Mouse (Mus musculus): ENCODE data around the gene Nrn1l. TPM values are rescaled to one million over a fixed set of nuclear protein-coding genes. Genes with fewer than 3 reads are reported as not detected.

The Nrn1l gene
- polyA plus RNA-seq (2012; rRNA removed): 7.9 and 8.5 TPM in 2 replicates

DNA sequence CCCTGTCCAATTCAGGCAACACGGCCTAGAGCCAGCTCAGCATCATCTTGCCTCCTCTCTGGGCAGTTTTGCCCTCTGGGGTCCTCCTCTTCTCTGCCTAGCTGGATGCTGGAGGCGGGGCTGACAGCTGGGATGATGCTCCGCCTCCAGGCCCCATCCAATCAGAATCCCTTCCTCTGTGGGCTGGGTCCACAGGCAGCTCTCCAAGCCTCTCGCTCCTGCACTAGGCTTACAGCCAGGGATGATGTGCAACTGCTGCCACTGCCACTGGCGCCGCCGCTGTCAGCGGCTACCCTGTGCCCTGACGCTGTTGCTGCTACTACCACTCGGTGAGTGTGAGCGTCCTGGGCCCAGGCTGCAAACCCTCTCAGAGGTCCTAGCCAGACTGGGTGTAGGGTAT lies at the start of gene Nrn1l:
Gene Nrn1l (plus strand): TSS at position 229 of the 400 bp plus-strand sequence.
- TF ChIP-seq POLR2A (IDR thresholded peaks at IDR 0.05; ENCODE audit: extremely low read depth, insufficient read depth, low read length): peak; percentile 53; the same call in 1 of the 2 replicates
- TF ChIP-seq CTCF (IDR thresholded peaks at IDR 0.05; ENCODE audit: extremely low read depth, insufficient read depth, low read length): no peak
- Histone ChIP-seq H3K4me3 (ENCODE audit: insufficient read depth, low read length) (no peak within 1 kb of the TSS), H3K4me1 (ENCODE audit: control insufficient read depth, insufficient read depth, low read length) (no peaks in the 10 kb centered on the region), H3K27ac (ENCODE audit: insufficient read depth, low read length) (peak within 1 kb of the TSS; percentile 47)

GRCm38 (mm10) chr8:105846678-105847077 lies 46.7 kb upstream of the Nrn1l start:
- TF ChIP-seq CTCF (IDR thresholded peaks at IDR 0.05; ENCODE audit: extremely low read depth, insufficient read depth, low read length) (no peak), POLR2A (IDR thresholded peaks at IDR 0.05; ENCODE audit: extremely low read depth, insufficient read depth, low read length) (no peak)
- Histone ChIP-seq H3K4me1 (ENCODE audit: control insufficient read depth, insufficient read depth, low read length) (no peaks in the 10 kb centered on the region), H3K4me3 (ENCODE audit: insufficient read depth, low read length) (no peak overlapping the region), H3K27ac (ENCODE audit: insufficient read depth, low read length) (no peak overlapping the region)

- H3K4me3 ChIP-seq (ENCODE audit: insufficient read depth, low read length): no peak overlapping the region
- no peak for TF ChIP-seq POLR2A (IDR thresholded peaks at IDR 0.05; ENCODE audit: extremely low read depth, insufficient read depth, low read length)
- 0 out of 2 replicates have a peak, but pooled peaks cover 1% of the 10 kb centered on the region for H3K4me1 ChIP-seq (ENCODE audit: control insufficient read depth, insufficient read depth, low read length)
- H3K27ac ChIP-seq (ENCODE audit: insufficient read depth, low read length): no peak overlapping the region
Measured at GRCm38 (mm10) chr8:105850014-105850413, 43.4 kb upstream of the Nrn1l start.

GRCm38 (mm10) chr8:105850611-105851010 lies 42.8 kb upstream of the Nrn1l start:
- Histone ChIP-seq H3K4me3 (ENCODE audit: insufficient read depth, low read length) (no peak overlapping the region), H3K4me1 (ENCODE audit: control insufficient read depth, insufficient read depth, low read length) (0 out of 2 replicates have a peak, but pooled peaks cover 1% of the 10 kb centered on the region), H3K27ac (ENCODE audit: insufficient read depth, low read length) (no peak overlapping the region)
- TF ChIP-seq CTCF (IDR thresholded peaks at IDR 0.05; ENCODE audit: extremely low read depth, insufficient read depth, low read length) (no peak), POLR2A (IDR thresholded peaks at IDR 0.05; ENCODE audit: extremely low read depth, insufficient read depth, low read length) (no peak)

DNA sequence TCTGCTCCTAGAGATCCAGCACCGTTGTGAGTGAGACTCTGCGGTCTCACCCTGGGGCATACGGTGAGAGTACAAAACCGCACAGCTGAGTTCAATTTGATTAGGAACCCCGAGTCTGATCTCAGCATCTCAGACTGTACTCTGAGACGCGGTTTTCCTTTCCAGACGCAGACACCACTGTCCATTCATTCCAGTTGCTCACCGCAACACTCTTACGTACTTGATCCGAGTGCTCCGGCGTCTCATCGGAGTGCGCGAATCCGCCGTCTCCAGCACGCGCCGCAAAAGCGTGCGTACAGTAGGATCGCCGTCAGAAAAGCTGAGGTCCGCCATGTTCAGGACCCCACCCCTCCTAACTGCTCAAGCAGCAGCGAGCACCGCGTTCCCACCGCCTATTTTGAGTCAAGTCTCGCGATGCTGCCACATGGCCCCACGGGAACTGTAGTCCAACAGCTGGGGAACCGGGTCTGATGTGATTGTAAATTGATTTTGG lies 41.7 kb upstream of the Nrn1l start:
- peak overlapping the region; percentile 69 for H3K4me3 ChIP-seq (ENCODE audit: insufficient read depth, low read length)
- H3K27ac ChIP-seq (ENCODE audit: insufficient read depth, low read length): no peak overlapping the region
- H3K4me1 ChIP-seq (ENCODE audit: control insufficient read depth, insufficient read depth, low read length): peaks cover 4% of the 10 kb centered on the region; the same call in 1 of the 2 replicates
- no peak for TF ChIP-seq CTCF (IDR thresholded peaks at IDR 0.05; ENCODE audit: extremely low read depth, insufficient read depth, low read length)
- peak; percentile 81; the same call in 1 of the 2 replicates for TF ChIP-seq POLR2A (IDR thresholded peaks at IDR 0.05; ENCODE audit: extremely low read depth, insufficient read depth, low read length)

GRCm38 (mm10) chr8:105852146-105852729 lies 41.1 kb upstream of the Nrn1l start:
- TF ChIP-seq POLR2A (IDR thresholded peaks at IDR 0.05; ENCODE audit: extremely low read depth, insufficient read depth, low read length) (no peak), CTCF (IDR thresholded peaks at IDR 0.05; ENCODE audit: extremely low read depth, insufficient read depth, low read length) (no peak)
- H3K4me1 ChIP-seq (ENCODE audit: control insufficient read depth, insufficient read depth, low read length): peaks cover 4% of the 10 kb centered on the region; the same call in 1 of the 2 replicates
- no peak overlapping the region for H3K27ac ChIP-seq (ENCODE audit: insufficient read depth, low read length)
- peak overlapping the region; percentile 69; the same call in 1 of the 2 replicates for H3K4me3 ChIP-seq (ENCODE audit: insufficient read depth, low read length)

DNA sequence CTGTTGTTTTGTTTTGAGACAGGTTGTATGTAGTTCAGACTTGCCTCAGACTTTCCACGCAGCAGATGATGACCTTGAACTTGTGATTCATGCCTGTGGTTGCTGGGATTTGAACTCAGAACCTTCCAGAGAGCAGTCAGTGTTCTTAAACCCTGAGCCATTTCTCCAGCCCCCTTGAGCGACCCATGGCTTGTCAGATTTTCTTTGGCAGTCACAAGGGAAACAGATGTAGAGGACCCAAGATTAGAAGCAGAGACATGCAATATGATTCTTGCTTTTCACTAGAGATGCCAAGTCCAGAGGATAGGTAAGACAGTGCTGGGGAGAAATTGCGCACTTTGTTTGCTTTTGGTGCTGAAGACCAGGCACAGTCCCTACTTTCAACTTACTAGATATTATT lies 40.2 kb upstream of the Nrn1l start, which contains the start of gene Cenpt:
Gene Cenpt (minus strand): TSS at position 101 of the 400 bp plus-strand sequence.
- Histone ChIP-seq H3K4me1 (ENCODE audit: control insufficient read depth, insufficient read depth, low read length) (peaks cover 4% of the 10 kb centered on the region; the same call in 1 of the 2 replicates), H3K4me3 (ENCODE audit: insufficient read depth, low read length) (no peak within 1 kb of the TSS; the same call in 1 of the 2 replicates), H3K27ac (ENCODE audit: insufficient read depth, low read length) (no peak within 1 kb of the TSS)
- TF ChIP-seq CTCF (IDR thresholded peaks at IDR 0.05; ENCODE audit: extremely low read depth, insufficient read depth, low read length) (no peak), POLR2A (IDR thresholded peaks at IDR 0.05; ENCODE audit: extremely low read depth, insufficient read depth, low read length) (no peak)

GRCm38 (mm10) chr8:105854303-105854702 lies 39.1 kb upstream of the Nrn1l start:
- TF ChIP-seq POLR2A (IDR thresholded peaks at IDR 0.05; ENCODE audit: extremely low read depth, insufficient read depth, low read length): no peak
- TF ChIP-seq CTCF (IDR thresholded peaks at IDR 0.05; ENCODE audit: extremely low read depth, insufficient read depth, low read length): no peak
- H3K4me1 ChIP-seq (ENCODE audit: control insufficient read depth, insufficient read depth, low read length): peaks cover 4% of the 10 kb centered on the region; the same call in 1 of the 2 replicates
- H3K27ac ChIP-seq (ENCODE audit: insufficient read depth, low read length): no peak overlapping the region
- peak overlapping the region; percentile 62; the same call in 1 of the 2 replicates for H3K4me3 ChIP-seq (ENCODE audit: insufficient read depth, low read length)

DNA sequence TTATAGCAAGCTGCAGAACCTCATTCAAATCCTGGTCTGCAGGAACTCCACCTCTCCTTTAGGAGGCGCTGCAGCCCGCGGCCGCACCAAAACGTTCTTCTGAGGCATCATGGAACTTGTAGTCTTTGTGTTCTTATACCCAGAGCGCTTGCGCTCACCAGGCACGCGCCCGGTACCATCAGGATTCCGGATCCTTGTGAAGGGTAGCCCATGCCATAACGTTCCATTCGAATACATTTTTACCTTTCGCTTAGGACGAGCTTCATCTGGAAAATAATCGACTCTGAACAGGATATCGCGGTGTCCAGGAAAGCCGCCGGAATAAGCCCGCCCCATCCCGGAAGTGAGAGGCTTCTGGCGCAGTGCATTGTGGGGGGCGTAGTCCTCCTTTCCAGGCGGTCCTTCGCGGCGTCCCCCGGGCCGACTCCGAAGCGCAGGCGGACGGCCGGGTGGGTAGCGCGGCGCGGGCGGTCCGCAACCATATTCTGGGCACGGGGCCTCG lies 38.6 kb upstream of the Nrn1l start, which contains the start of gene Thap11:
Gene Thap11 (plus strand): TSS at position 418 of the 502 bp plus-strand sequence.
- Histone ChIP-seq H3K27ac (ENCODE audit: insufficient read depth, low read length) (peak within 1 kb of the TSS; percentile 82), H3K4me3 (ENCODE audit: insufficient read depth, low read length) (peak within 1 kb of the TSS; percentile 62), H3K4me1 (ENCODE audit: control insufficient read depth, insufficient read depth, low read length) (peaks cover 4% of the 10 kb centered on the region; the same call in 1 of the 2 replicates)
- TF ChIP-seq POLR2A (IDR thresholded peaks at IDR 0.05; ENCODE audit: extremely low read depth, insufficient read depth, low read length) (no peak), CTCF (IDR thresholded peaks at IDR 0.05; ENCODE audit: extremely low read depth, insufficient read depth, low read length) (peak; percentile 81)

All from cortical plate, adult 2 months (tissue).